8 mouse cellular contexts compared by ENCODE assay signal in the genomic region with DNA sequence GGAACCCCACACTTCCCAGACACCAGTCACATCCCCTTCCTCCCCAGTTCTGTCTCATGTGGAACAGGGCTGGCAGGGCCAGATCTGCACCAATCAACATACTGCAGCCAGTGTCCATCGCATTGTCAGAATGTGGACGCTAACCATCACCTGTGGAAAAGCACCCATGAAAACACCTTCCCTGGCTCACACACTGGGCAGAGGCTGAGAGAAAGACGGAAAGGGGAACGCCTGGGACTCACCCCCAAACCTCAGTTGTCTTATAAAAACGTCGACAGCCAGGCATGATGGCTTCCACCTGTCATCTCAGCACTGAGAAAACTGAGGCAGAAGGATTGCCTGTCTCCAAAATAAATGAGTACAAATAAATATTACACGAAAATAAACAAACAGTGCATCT. TPM values are rescaled to one million over a fixed set of nuclear protein-coding genes. Genes with fewer than 3 reads are reported as not detected.
DNase-seq lines count a peak whose midpoint lies in the region; ATAC-seq lines count a peak whose summit lies in the region.

No protein-coding gene starts in this region.

- ATAC-seq in erythroblast, adult 5-6 weeks (replicated peaks; ENCODE audit: low FRiP score, poor library complexity, severe bottlenecking): no peak
- ATAC-seq in granulocyte monocyte progenitor cell, adult 5-6 weeks (replicated peaks; ENCODE audit: poor library complexity, severe bottlenecking): peak; percentile 8; the same call in 1 of the 2 replicates

- H3K27ac ChIP-seq in macrophage: peak overlapping the region; percentile 29

- H3K36me3 ChIP-seq in erythroblast, embryonic 14.5 days (ENCODE audit: control insufficient read depth): no peaks in the 10 kb centered on the region
- H3K36me3 ChIP-seq in macrophage (ENCODE audit: inconsistent target): no peaks in the 10 kb centered on the region

- H3K9me3 ChIP-seq in erythroblast, embryonic 14.5 days (ENCODE audit: control insufficient read depth, low read length): peaks cover 4% of the 10 kb centered on the region; the same call in 1 of the 2 replicates

- H3K4me1 ChIP-seq in erythroblast, embryonic 14.5 days (ENCODE audit: control insufficient read depth): peaks cover 10% of the 10 kb centered on the region

- DNase-seq in A20 (ENCODE audit: low read depth, low spot score): peak; percentile 53
- no peak for DNase-seq in urinary bladder, postnatal 10 days (ENCODE audit: low spot score)
- no peak for DNase-seq in left cerebral cortex, adult 9 months (ENCODE audit: low spot score in 2 of 2)
- no peak for DNase-seq in embryo, embryonic 10 days (ENCODE audit: low spot score)

- H3K27me3 ChIP-seq in erythroblast, embryonic 14.5 days (ENCODE audit: control insufficient read depth): peaks cover 22% of the 10 kb centered on the region

- peak overlapping the region; percentile 38 for H3K4me3 ChIP-seq in erythroblast, embryonic 14.5 days (replicated peaks)
- H3K4me3 ChIP-seq in macrophage (ENCODE audit: inconsistent target): peak overlapping the region; percentile 17

- H3K79me2 ChIP-seq in macrophage (ENCODE audit: inconsistent target): no peaks in the 10 kb centered on the region

- WGBS in macrophage (ENCODE audit: missing documents): 32% methylated on average over 7 of the region's 7 CpGs

RNA-seq across cellular contexts. Expression of a gene that starts 14.6 kb away (rescaled TPM):
- polyA plus RNA-seq in erythroblast, embryonic 14.5 days (2012): 0.16 and 0.18 TPM in 2 replicates
- total RNA-seq in erythroblast, adult 5-6 weeks (2015; ENCODE audit: low replicate concordance): 5.4 and 8.6 TPM in 2 replicates
- 2.9 and 5.3 TPM in 2 replicates for total RNA-seq in erythroblast, adult 5-6 weeks (2017; ENCODE audit: low replicate concordance)
- 20.2 and 33.6 TPM in 2 replicates for total RNA-seq in granulocyte monocyte progenitor cell, adult 5-6 weeks (2014; fragmentation: Nextera tagmentation)
- 21.7 and 22.9 TPM in 2 replicates for total RNA-seq in granulocyte monocyte progenitor cell, adult 5-6 weeks (2017)
- 1,000 to 10,000 TPM in 3 of 26 experiments, 100 to 1,000 TPM in 23; 182 to 1,452 (median 590) TPM for total RNA-seq in macrophage (2018; cell fraction: chromatin; rRNA removed)
- 100 to 1,000 TPM in 25 of 26 experiments, 10 to 100 TPM in 1; 83.9 to 342 (median 173) TPM for total RNA-seq in macrophage (2018; cell fraction: cytosol; rRNA removed)
- 100 to 1,000 TPM; 125 to 674 (median 269) TPM for total RNA-seq in macrophage (2018; cell fraction: nucleus; rRNA removed)
- polyA plus RNA-seq in macrophage (2018): 76.3 to 253 TPM (median 241 TPM) in 3 replicates
